Mouse (Mus musculus) ES-Bruce4 (cell line): ENCODE results near the gene Ccl25.

ENCODE experiments used
- CTCF ChIP-seq: IDR thresholded peaks from one replicate; pipeline ENCODE4 v1.8.1; 2011; ENCODE audit warnings: low read depth, low read length
- EP300 ChIP-seq: IDR thresholded peaks from 2 replicates; pipeline ENCODE4 v1.6.1; 2011; ENCODE audit warnings: low read depth, low read length; ENCODE audit not compliant: insufficient read depth
- POLR2A ChIP-seq: IDR thresholded peaks from one replicate; pipeline ENCODE4 v1.8.1; 2011; ENCODE audit warnings: low read length; ENCODE audit not compliant: insufficient read depth

DNA sequence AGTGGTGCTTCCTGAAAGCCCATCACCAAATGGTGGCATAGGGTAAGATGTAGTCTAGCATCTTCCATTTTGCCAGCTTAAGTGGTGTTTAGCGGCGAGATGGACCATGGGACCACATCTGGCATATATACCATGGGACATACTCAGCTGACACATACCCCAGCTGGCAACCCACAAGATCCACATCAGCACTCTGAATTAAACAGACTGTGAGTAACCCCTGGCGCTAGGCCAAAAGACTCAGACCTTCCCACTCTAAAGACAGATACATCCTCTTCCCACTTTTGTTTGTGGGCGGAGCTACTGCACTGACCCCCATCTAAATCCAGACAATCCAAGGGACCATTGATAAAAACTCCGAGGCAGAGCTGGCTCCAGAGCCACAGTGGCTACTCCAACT lies 4.0 kb downstream of the Ccl25 start:
- TF ChIP-seq EP300, result no peak
- no peak for TF ChIP-seq CTCF
- no peak for TF ChIP-seq POLR2A
